Mouse (Mus musculus): ENCODE data around the gene 1700028K03Rik. TPM values are rescaled to one million over a fixed set of nuclear protein-coding genes. Genes with fewer than 3 reads are reported as not detected.

Gene 1700028K03Rik
- polyA plus RNA-seq (2012) = not detected in 2 replicates

DNA sequence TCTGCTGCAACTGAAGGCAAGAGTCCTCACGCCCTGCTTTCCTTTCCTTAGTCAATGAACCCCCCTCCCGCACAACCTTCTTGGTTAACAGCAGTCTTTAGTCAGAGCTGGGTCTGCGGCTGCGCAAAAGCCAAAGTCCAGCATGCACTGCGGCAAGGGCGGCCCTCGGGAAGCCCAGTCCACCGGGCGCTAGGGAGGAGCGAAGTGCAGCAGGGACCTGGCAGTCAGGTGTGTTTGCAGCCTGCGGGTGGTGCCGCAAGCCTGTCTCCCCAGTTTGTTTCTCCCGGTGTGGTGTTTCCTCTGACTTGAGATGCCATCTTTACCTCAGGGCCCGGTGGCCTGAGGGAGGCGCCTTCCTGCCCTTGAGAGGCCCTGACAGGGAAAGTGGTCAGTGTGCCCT, at the start of gene 1700028K03Rik:
Gene 1700028K03Rik (plus strand): TSS at position 129 of the 400 bp plus-strand sequence.
- TF ChIP-seq GATA1 (IDR thresholded peaks at IDR 0.05; ENCODE audit: low read length) = no peak

GRCm38 (mm10) chr5:107488996-107489395, 45.5 kb upstream of the 1700028K03Rik start:
- no peak for TF ChIP-seq GATA1 (IDR thresholded peaks at IDR 0.05; ENCODE audit: low read length)

DNA sequence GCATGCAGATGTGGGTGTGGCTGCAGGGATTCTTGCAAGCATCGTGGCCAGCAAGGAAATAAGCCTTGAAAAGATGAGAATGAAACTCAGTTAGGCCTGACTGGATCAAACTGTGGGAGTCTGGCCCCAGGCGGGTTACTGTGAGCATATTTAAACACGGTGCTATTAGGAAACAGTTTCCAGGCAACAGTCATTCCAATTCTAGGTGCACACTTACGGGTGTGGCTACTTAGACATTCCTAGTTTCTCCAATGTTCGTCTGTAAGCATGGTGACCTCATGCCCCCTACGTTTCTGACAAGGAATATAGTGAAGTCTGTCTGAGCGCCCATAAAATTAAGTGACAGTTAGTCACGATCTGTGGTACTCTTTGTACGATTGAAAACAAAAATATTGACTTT, 43.5 kb upstream of the 1700028K03Rik start:
- no peak for TF ChIP-seq GATA1 (IDR thresholded peaks at IDR 0.05; ENCODE audit: low read length)

DNA sequence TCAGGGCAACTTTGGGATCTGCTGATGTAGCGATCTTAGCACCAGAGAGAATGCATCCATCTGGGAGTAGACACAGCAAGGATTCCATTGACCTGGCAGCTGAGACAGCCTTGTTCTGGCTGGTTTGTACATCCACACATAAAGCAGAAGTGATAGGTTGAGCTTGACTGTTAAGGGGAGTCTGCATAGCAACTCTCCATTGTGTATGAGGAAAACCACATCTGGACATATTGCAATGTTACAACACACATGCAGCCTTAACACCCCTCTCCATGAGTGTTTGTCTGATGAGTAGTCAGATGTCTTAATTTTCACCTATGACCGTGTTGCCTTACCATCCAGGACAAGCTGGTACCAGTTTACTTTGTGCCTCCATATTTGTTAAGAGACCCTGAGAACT, 42.0 kb upstream of the 1700028K03Rik start:
- no peak for TF ChIP-seq GATA1 (IDR thresholded peaks at IDR 0.05; ENCODE audit: low read length)

DNA sequence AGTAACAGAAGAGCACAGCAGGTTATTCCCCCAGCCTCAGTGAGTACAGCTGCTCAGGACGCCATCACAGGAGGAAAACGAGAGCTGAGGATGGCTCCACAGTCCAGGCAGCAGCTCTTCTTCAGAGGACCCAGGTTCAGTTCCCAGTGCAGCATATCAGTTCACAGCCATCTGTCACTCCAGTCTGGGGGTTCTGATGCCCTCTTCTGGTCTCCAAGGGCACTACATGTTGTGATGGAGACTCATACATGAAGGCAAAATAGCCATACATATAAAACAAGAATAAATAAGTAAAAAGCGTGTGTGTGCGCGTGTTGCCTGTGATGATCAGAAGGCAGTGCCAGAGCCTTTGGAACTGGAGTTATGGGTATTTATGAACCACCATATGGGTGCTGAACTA, 39.8 kb upstream of the 1700028K03Rik start:
- TF ChIP-seq GATA1 (IDR thresholded peaks at IDR 0.05; ENCODE audit: low read length) = no peak

DNA sequence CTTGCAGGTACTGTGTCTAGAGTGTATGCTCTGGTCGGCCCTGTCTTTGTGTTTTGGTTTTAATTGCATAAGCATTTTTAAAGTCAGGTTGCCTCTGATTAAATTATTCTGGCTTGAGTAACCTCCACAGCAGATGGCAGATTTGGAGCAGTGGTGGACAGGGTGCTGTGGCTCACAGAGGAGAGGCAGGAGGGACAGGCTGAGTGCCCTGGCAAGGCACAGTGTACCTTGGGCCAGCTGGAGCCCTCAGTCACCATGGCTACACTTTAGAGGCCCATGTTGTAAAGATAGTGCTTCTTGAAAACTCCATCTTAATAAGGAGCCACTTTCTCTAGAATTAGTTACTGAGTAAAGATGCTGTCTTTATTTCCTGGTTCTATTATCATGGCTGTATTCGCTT, 38.5 kb upstream of the 1700028K03Rik start:
- no peak for TF ChIP-seq GATA1 (IDR thresholded peaks at IDR 0.05; ENCODE audit: low read length)

DNA sequence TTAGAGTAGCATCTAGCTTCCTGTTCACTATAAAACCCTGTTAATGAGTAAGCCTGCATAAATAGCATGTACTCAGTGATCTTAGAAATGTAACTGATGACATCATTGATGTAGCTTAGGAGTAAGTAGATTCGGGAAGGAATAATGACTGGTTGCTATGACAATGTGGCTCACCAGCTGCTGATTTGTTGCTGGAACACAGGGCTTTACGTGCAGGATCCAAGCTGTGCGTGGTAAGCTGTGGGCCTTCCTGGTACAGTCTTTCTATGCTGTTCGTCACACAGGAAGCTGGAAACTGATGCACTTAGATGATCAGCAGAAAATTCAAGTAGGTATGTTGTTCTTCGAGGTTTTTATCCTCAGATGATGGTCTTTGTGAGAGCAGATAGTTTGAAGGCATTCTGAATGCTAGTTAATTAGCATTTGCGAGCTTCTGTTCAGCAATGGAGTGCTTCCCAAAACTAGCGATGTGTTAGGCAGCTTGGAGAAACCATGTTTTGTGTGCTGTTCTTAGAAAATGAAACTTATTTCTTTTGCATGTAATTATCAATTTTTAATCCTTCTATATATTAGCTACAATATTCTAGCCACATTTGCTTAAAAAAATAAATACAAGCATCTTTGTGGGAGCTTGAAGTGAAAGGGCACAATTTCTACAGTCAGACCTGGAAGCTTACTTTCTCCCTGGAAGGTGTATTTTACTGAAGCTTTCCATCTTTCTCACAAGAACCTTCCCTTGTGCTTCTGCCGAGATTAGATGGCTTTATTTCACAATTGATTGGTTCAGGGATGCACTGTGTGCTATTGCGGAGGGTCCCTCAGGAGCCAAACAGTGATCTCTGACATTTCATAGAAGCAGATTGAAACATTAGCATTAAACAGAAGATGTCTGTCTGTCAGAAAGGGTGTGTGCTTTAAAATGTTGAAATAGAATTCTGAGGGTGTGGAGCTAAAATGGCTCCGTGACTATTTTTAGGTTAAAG, 36.7 kb upstream of the 1700028K03Rik start:
- TF ChIP-seq GATA1 (IDR thresholded peaks at IDR 0.05; ENCODE audit: low read length) = no peak

- no peak for TF ChIP-seq GATA1 (IDR thresholded peaks at IDR 0.05; ENCODE audit: low read length)
Measured at GRCm38 (mm10) chr5:107498806-107499310, 35.7 kb upstream of the 1700028K03Rik start.

DNA sequence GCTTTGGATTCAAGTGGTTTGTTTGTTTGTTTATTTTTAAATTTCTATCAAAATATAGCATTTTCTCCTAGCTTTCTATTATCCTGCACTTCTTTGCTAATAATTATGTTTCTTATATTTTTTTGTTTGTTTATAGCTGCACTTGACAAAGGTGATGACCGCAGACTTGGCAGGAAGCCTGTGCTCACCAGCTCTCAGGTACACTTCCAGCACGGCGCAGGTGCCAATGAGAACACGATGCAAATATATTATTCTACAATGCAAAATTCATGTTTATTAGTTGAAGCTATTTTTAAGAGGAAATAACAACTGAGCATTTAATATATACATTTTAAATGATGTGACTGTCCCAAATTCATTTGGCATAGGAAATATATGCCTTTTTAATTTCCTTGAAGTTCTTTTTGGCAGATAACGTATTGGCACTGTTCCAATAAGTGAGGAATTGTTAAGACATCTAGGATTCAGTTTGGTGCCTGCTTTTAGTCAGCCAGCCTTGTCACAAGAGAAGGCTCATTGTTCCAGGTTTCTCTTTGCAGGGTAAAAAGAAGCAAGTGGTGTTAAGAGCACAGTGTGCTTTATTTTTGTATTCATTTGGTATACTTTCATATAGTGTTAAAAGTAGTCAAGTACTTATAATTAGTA, 34.5 kb upstream of the 1700028K03Rik start:
- no peak for TF ChIP-seq GATA1 (IDR thresholded peaks at IDR 0.05; ENCODE audit: low read length)

GRCm38 (mm10) chr5:107500741-107501140, 33.8 kb upstream of the 1700028K03Rik start:
- no peak for TF ChIP-seq GATA1 (IDR thresholded peaks at IDR 0.05; ENCODE audit: low read length)

GRCm38 (mm10) chr5:107507321-107507720, 27.2 kb upstream of the 1700028K03Rik start, which contains the start of gene Gm42669:
Gene Gm42669 (plus strand): TSS chr5:107507621.
- TF ChIP-seq GATA1 (IDR thresholded peaks at IDR 0.05; ENCODE audit: low read length) = no peak

DNA sequence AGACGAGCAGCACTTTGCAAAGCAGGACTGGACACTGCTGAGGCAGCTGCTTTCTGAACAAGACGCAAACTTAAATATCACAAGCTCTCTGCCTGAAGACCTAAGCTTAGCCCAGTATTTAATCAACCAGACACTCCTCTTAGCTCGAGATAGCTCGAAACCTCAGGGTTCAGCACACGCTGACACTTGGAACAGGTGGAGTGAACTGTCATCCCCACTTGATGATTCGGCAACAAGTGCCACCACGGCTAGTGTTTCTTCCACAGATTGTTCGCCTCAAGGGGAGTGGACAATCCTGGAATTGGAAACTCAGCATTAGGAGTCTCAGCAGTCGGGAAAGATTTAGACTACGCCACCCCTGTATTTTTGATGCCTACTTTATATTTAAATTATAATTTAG, 24.0 kb upstream of the 1700028K03Rik start:
- no peak for TF ChIP-seq GATA1 (IDR thresholded peaks at IDR 0.05; ENCODE audit: low read length)

- no peak for TF ChIP-seq GATA1 (IDR thresholded peaks at IDR 0.05; ENCODE audit: low read length)
Measured at GRCm38 (mm10) chr5:107511326-107511725, 23.2 kb upstream of the 1700028K03Rik start.

- no peak for TF ChIP-seq GATA1 (IDR thresholded peaks at IDR 0.05; ENCODE audit: low read length)
Measured at GRCm38 (mm10) chr5:107513583-107513982, 20.9 kb upstream of the 1700028K03Rik start.

GRCm38 (mm10) chr5:107515453-107515852, 19.1 kb upstream of the 1700028K03Rik start:
- no peak for TF ChIP-seq GATA1 (IDR thresholded peaks at IDR 0.05; ENCODE audit: low read length)

DNA sequence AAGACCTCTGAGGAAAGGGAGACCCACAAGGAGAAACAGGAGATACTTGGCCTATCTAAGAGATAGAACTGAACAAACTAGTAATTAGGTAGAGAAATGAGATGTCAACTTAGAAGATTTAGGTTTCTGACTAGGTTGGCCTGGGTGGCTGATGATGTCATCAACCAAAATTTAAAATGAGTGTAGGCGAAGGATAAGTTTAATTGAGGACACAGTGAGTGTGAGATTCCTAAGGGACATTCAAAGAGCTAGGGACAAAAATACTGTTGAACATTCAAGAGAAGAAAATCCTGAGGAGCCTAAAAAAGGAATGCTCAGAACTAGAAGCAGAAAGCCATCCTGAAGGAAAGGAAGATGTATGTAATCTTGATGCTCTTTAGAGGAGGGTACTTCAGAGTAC, 18.4 kb upstream of the 1700028K03Rik start:
- no peak for TF ChIP-seq GATA1 (IDR thresholded peaks at IDR 0.05; ENCODE audit: low read length)

Measured in G1E-ER4 (cell line).